Mouse (Mus musculus) stomach, embryonic 15.5 days (tissue): ENCODE measurements around the gene Slc13a2. TPM values are rescaled to one million over a fixed set of nuclear protein-coding genes. Genes with fewer than 3 reads are reported as not detected.

Source experiments
- ATAC-seq: fragments of 200-750 bp; cut with Nextera tagmentation; 2 replicates; pipeline ENCODE4 v1.8.0; 2017; ENCODE audit warnings: low read depth, moderate number of reproducible peaks, moderate TSS enrichment; ENCODE audit not compliant: insufficient read depth, low FRiP score
- H3K27ac ChIP-seq: fragments of 300-500 bp; sonication (generic); 2 replicates; pipeline ENCODE4 v1.5.1; 2015; ENCODE audit warnings: mild to moderate bottlenecking, inconsistent platforms
- H3K27me3 ChIP-seq: fragments of 300-500 bp; sonication (generic); replicated peaks from 2 replicates; pipeline ENCODE4 v1.6.1; 2015; ENCODE audit warnings: inconsistent platforms
- H3K36me3 ChIP-seq: fragments of 300-500 bp; sonication (generic); 2 replicates; pipeline ENCODE4 v1.6.1; 2015; ENCODE audit warnings: inconsistent platforms
- H3K4me1 ChIP-seq: fragments of 300-500 bp; sonication (generic); 2 replicates; pipeline ENCODE4 v1.6.1; 2015; ENCODE audit warnings: inconsistent platforms
- H3K4me2 ChIP-seq: fragments of 300-500 bp; sonication (generic); 2 replicates; pipeline ENCODE4 v1.6.1; 2015; ENCODE audit warnings: mild to moderate bottlenecking, inconsistent platforms
- H3K4me3 ChIP-seq: fragments of 300-500 bp; sonication (generic); replicated peaks from 2 replicates; pipeline ENCODE4 v1.5.1; 2015; ENCODE audit warnings: inconsistent platforms
- H3K9ac ChIP-seq: fragments of 300-500 bp; sonication (generic); 2 replicates; pipeline ENCODE4 v1.6.1; 2015; ENCODE audit warnings: inconsistent platforms
- H3K9me3 ChIP-seq: fragments of 300-500 bp; sonication (generic); 2 replicates; pipeline ENCODE4 v1.6.1; 2016; ENCODE audit warnings: inconsistent platforms
- WGBS: fragments of 180-500 bp; shearing (Covaris S2); methylation state at CpG from one replicate; pipeline ENCODE4 v1.1.7; 2015; 5-methylcytosine and 5-hydroxymethylcytosine counted together
- polyA plus RNA-seq: library from polyadenylated mRNA; unstranded; fragments of >200 nt; fragmentation: Nextera tagmentation; extraction: Ambion mirVana; gene quantifications from 2 replicates; pipeline ENCODE4 v1.2.1, GENCODE M21; 2015

Slc13a2 gene
- polyA plus RNA-seq: 0.26 and 0.51 TPM in 2 replicates

- no peak within 1 kb of the TSS for H3K9ac ChIP-seq
- H3K4me2 ChIP-seq: no peak within 1 kb of the TSS
- no peak for ATAC-seq
- no peaks in the 10 kb centered on the region; the same call in 1 of the 2 replicates for H3K4me1 ChIP-seq
- H3K27me3 ChIP-seq: no peaks in the 10 kb centered on the region
- no peak within 1 kb of the TSS for H3K4me3 ChIP-seq
- H3K27ac ChIP-seq: no peak within 1 kb of the TSS
- 24% methylated on average over 13 of the region's 13 CpGs for WGBS
- H3K36me3 ChIP-seq: no peaks in the 10 kb centered on the region
- H3K9me3 ChIP-seq: no peaks in the 10 kb centered on the region
These were observed at the start of gene Slc13a2 for GRCm38 (mm10) chr11:78422055-78422819. TSS of gene Slc13a2 (minus strand) at chr11:78422217.

GRCm38 (mm10) chr11:78471326-78472103 is 49.5 kb upstream of the Slc13a2 start:
- Histone ChIP-seq H3K27ac (no peak overlapping the region), H3K4me1 (peaks cover 1% of the 10 kb centered on the region), H3K9me3 (no peaks in the 10 kb centered on the region), H3K36me3 (0 out of 2 replicates have a peak, but pooled peaks cover 2% of the 10 kb centered on the region), H3K9ac (no peak overlapping the region), H3K27me3 (no peaks in the 10 kb centered on the region), H3K4me2 (no peak overlapping the region), H3K4me3 (no peak overlapping the region)
- ATAC-seq: no peak
- 89% methylated on average over 10 of the region's 10 CpGs for WGBS

GRCm38 (mm10) chr11:78467932-78468331 is 45.9 kb upstream of the Slc13a2 start:
- Histone ChIP-seq H3K4me3 (no peak overlapping the region), H3K9me3 (no peaks in the 10 kb centered on the region), H3K27ac (no peak overlapping the region), H3K9ac (no peak overlapping the region), H3K36me3 (0 out of 2 replicates have a peak, but pooled peaks cover 2% of the 10 kb centered on the region), H3K4me2 (no peak overlapping the region), H3K27me3 (no peaks in the 10 kb centered on the region), H3K4me1 (peaks cover 4% of the 10 kb centered on the region)
- 60% methylated on average over 3 of the region's 3 CpGs for WGBS
- ATAC-seq: no peak

- 0 out of 2 replicates have a peak, but pooled peaks cover 2% of the 10 kb centered on the region for H3K36me3 ChIP-seq
- 77% methylated on average over 7 of the region's 7 CpGs for WGBS
- H3K4me1 ChIP-seq: peaks cover 4% of the 10 kb centered on the region
- H3K4me2 ChIP-seq: no peak overlapping the region
- no peak overlapping the region for H3K27ac ChIP-seq
- ATAC-seq: no peak
- no peaks in the 10 kb centered on the region for H3K27me3 ChIP-seq
- H3K9me3 ChIP-seq: no peaks in the 10 kb centered on the region
- no peak overlapping the region for H3K4me3 ChIP-seq
- no peak overlapping the region for H3K9ac ChIP-seq
These were observed 45.5 kb upstream of the Slc13a2 start for GRCm38 (mm10) chr11:78467515-78467914.

- Histone ChIP-seq H3K4me1 (peaks cover 4% of the 10 kb centered on the region), H3K4me2 (peak overlapping the region; percentile 88), H3K27ac (peak overlapping the region; percentile 93), H3K36me3 (0 out of 2 replicates have a peak, but pooled peaks cover 2% of the 10 kb centered on the region), H3K4me3 (peak overlapping the region; percentile 71), H3K27me3 (no peaks in the 10 kb centered on the region), H3K9me3 (no peaks in the 10 kb centered on the region), H3K9ac (peak overlapping the region; percentile 67; the same call in 1 of the 2 replicates)
- 71% methylated on average over 23 of the region's 23 CpGs for WGBS
- 0 out of 2 replicates have a peak, but pooled peaks have one; percentile 7 for ATAC-seq
These were observed 44.4 kb upstream of the Slc13a2 start for GRCm38 (mm10) chr11:78466242-78466912.

GRCm38 (mm10) chr11:78465568-78466180 is 43.7 kb upstream of the Slc13a2 start, which contains the start of gene Slc46a1:
TSS of gene Slc46a1 (plus strand) at chr11:78465697.
- no peaks in the 10 kb centered on the region for H3K27me3 ChIP-seq
- H3K27ac ChIP-seq: peak within 1 kb of the TSS; percentile 93
- H3K4me1 ChIP-seq: peaks cover 4% of the 10 kb centered on the region
- peak within 1 kb of the TSS; percentile 88 for H3K4me2 ChIP-seq
- H3K9ac ChIP-seq: peak within 1 kb of the TSS; percentile 67
- WGBS: under 1% methylated on average over 41 of the region's 41 CpGs
- H3K4me3 ChIP-seq: peak within 1 kb of the TSS; percentile 71
- H3K9me3 ChIP-seq: no peaks in the 10 kb centered on the region
- H3K36me3 ChIP-seq: 0 out of 2 replicates have a peak, but pooled peaks cover 2% of the 10 kb centered on the region
- ATAC-seq: peak; percentile 95

GRCm38 (mm10) chr11:78465116-78465515 is 43.1 kb upstream of the Slc13a2 start:
- Histone ChIP-seq H3K27me3 (no peaks in the 10 kb centered on the region), H3K4me2 (peak overlapping the region; percentile 88), H3K9me3 (no peaks in the 10 kb centered on the region), H3K9ac (no peak overlapping the region), H3K27ac (0 out of 2 replicates have a peak overlapping the region, but pooled peaks have one; percentile 93), H3K4me1 (peaks cover 4% of the 10 kb centered on the region), H3K4me3 (peak overlapping the region; percentile 71), H3K36me3 (0 out of 2 replicates have a peak, but pooled peaks cover 2% of the 10 kb centered on the region)
- 25% methylated on average over 9 of the region's 9 CpGs for WGBS
- ATAC-seq: no peak

- Histone ChIP-seq H3K9me3 (no peaks in the 10 kb centered on the region), H3K4me2 (no peak overlapping the region), H3K9ac (no peak overlapping the region), H3K4me1 (peaks cover 4% of the 10 kb centered on the region), H3K36me3 (no peaks in the 10 kb centered on the region), H3K27me3 (no peaks in the 10 kb centered on the region), H3K4me3 (no peak overlapping the region), H3K27ac (no peak overlapping the region)
- 49% methylated on average over 13 of the region's 13 CpGs for WGBS
- no peak for ATAC-seq
These were observed 41.4 kb upstream of the Slc13a2 start for GRCm38 (mm10) chr11:78463286-78464036.

- no peak overlapping the region for H3K9ac ChIP-seq
- no peak for ATAC-seq
- no peaks in the 10 kb centered on the region for H3K9me3 ChIP-seq
- 78% methylated on average over 5 of the region's 5 CpGs for WGBS
- H3K27ac ChIP-seq: no peak overlapping the region
- H3K36me3 ChIP-seq: no peaks in the 10 kb centered on the region
- H3K27me3 ChIP-seq: no peaks in the 10 kb centered on the region
- H3K4me1 ChIP-seq: peaks cover 4% of the 10 kb centered on the region
- no peak overlapping the region for H3K4me3 ChIP-seq
- H3K4me2 ChIP-seq: no peak overlapping the region
These were observed 40.7 kb upstream of the Slc13a2 start for GRCm38 (mm10) chr11:78462669-78463068.

- no peak overlapping the region for H3K9ac ChIP-seq
- no peaks in the 10 kb centered on the region for H3K36me3 ChIP-seq
- WGBS: 87% methylated on average over 1 of the region's 1 CpGs
- peaks cover 4% of the 10 kb centered on the region for H3K4me1 ChIP-seq
- no peaks in the 10 kb centered on the region for H3K27me3 ChIP-seq
- no peaks in the 10 kb centered on the region for H3K9me3 ChIP-seq
- no peak for ATAC-seq
- no peak overlapping the region for H3K4me3 ChIP-seq
- no peak overlapping the region for H3K27ac ChIP-seq
- no peak overlapping the region for H3K4me2 ChIP-seq
These were observed 39.9 kb upstream of the Slc13a2 start for GRCm38 (mm10) chr11:78461894-78462293.
